Mouse (Mus musculus): ENCODE data around the gene Gm525.
"Not testable (repeated sequence)": the region's sequence is repeated elsewhere in the genome, so short reads cannot be mapped to it uniquely, and the experiment has no call there.

Gm525 gene

DNA sequence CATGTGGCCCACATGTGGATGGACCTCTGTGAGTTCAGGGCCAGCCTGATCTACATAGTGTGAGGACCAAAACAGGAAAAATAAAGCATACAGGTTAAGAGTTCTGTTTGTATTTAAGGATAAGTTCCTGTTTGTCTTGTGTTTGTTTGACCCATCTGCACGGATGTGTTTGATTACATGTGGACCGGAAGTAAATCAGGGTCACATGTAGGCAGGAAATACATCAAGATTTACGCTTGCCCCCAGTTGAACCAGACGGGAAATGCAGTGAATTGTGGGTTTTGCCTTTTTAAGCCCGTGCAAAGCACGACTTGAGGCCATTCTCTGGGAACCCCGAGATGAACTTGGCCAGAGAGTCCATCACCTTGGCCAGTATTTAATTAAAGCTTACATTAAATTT lies 12.3 kb upstream of the Gm525 start:
- DNase-seq (ENCODE audit: low read depth, low spot score): no peak

DNA sequence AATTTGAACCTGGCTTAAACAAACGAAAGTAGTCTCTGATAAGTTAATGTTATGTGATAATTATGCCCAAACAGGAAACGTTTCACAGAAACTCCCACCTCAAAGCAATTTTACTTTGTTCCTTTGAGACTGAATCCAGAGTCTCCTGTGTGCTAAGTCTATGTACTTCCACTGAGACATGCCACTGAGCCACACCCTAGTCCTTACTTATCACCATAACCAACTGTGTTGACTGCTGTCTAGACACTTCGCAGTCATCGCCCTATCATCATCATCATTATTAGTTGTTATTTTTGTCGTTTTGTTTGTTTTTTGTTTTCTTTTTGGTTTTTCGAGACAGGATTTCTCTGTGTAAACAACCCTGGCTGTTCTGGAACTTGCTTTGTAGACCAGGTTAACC lies 9.3 kb upstream of the Gm525 start:
- no peak for DNase-seq (ENCODE audit: low read depth, low spot score)

DNA sequence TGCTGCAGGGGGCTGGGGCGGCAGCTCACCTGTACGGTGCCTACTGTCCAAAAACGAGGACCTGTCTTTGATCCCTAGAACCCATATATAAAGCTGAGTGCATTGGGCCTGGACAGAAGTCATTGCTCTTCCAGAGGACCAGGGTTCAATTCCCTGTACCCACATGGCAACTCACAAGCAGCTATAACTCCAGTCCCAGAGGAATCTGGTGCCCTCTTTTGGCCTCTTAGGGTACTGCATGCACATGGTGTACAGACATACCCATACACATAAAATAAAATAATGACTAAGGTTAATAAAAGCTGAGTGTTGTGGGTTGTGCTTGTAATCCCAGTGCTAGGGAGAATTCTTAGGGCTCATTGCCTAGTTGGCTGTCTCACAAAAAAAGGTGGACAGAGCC lies 8.3 kb upstream of the Gm525 start:
- DNase-seq (ENCODE audit: low read depth, low spot score): no peak

DNA sequence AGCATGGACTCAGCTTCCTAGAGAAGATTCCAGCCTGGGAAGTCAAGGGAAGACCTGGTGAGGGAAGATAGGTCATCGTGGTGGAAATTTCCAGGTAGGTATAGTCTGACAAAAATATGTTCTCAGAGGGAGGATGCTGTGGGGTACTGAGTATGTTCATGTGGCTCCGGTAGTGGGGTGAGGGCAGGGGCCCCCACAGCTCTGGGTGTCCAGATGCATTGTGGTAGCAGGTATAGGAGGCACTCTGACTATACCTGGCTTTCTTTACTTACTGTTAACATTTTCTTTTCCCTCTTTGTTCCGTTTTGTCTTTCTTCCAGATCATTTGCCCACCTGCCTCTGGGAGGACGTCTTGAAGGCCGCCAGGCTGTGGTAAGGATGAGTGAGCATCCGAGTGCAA lies 7.5 kb upstream of the Gm525 start:
- no peak for DNase-seq (ENCODE audit: low read depth, low spot score)

DNA sequence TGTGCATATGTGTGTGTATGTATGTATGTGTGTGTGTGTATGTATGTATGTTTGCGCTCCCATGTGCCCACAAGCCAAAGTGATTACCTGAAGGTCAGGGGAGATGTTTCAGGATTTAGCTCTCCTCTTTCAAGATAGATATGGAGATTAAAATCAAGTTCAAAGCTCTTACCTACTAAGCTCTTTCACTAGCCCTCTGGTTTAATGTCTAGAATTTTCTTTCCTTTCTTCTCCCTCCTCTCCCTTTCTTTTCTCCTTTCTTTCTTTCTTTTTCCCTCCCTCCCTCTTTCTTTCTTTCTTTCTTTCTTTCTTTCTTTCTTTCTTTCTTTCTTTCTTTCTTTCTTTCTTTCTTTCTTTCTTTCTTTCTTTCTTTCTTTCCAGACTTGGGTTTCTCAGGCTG lies 6.9 kb upstream of the Gm525 start, which contains the start of gene Dgke:
TSS of gene Dgke (minus strand) at position 101 of the 400 bp plus-strand sequence.
- DNase-seq (ENCODE audit: low read depth, low spot score): no peak

DNA sequence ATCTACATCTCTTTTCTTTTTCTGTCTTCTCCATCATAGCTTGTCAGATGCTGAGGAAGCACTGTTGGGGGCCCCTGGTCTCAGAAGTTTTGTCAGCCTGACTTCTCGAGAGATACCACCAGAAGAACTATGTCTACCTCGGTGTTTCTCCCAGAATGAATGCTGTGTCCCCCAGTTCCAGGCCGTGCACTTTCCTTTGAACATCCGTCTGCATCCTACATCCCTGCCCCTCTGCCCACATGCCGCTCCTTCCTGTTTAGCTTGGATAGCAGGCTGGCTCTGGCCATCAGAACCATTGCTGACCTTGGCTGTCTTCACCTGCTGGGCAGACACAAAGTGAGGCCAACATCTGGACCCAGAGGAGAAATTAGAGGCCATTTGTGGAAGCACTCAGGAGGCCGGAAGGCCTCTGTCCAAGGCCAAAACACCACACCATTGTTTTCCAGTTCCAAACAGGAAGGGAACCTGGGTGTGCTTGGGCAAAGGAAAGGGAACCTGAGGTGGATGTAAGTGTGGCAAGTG lies 6.3 kb upstream of the Gm525 start:
- DNase-seq (ENCODE audit: low read depth, low spot score): no peak

DNA sequence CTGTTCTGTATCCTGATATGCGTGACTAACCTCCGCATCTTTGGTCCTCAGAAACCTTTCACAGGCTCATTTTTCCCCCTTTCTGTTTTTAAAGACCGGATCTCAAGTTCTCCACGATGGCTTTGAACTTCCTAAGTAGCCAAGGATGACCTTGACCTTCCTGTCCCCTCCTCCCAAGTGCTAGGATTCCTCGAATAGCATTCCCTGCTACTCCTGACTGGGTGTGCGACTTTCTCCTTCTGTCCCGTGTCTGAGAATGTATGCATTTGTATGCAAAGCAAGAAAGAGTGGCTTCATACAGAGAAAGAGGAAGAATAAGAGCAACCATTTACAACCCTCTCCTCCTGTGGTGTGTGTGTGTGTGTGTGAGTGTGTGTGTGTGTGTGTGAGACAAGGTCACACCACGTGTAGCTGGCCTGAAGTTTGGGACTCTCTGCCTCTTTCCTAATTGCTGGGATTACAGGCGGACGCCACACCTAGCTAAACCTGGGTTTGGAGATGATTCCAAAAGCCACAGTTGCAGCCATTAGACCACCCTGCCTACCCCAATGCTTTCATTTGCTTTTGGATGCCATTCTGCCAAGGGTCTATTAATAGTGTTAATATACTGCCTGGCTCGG lies 5.7 kb upstream of the Gm525 start:
- DNase-seq (ENCODE audit: low read depth, low spot score): no peak

DNA sequence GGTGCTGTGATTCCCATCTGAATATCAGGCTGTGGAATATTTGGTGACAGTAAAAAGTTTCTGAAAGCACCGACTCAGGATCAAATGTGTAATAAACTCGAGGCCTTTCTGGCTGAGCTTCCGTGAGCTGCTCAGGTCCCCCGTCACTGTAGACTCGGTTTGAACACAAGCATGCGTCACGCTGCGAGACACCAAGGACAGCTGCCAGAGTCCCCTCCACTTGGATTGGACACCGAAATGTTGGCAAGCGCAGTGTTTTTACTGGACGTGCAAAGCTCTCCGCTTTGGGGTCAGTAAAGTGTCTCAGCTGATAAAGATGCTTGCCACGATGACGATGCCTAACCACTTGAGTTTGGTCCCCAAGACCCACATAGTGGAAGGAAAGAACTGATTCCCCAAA lies 5.0 kb upstream of the Gm525 start:
- DNase-seq (ENCODE audit: low read depth, low spot score): no peak

DNA sequence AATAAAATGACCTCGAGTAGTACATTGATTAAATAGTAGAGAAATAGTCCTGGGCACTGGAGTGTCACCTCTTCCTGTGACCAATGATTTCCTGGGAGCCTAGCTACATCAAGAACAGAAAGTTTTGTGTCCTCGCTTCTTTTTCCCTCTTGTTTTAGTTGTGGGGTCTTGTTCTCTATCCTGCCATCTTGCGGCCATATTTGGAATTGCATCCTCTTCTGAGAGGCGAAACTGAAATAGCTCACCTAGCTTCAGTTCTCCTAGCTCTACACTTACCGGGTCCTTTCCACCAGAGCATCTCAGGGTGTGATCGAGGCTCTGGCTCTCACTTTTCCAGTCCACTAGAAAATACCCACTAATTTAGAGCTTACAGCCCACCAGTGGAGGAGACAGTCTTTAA lies 4.3 kb upstream of the Gm525 start:
- DNase-seq (ENCODE audit: low read depth, low spot score): peak; percentile 27

DNA sequence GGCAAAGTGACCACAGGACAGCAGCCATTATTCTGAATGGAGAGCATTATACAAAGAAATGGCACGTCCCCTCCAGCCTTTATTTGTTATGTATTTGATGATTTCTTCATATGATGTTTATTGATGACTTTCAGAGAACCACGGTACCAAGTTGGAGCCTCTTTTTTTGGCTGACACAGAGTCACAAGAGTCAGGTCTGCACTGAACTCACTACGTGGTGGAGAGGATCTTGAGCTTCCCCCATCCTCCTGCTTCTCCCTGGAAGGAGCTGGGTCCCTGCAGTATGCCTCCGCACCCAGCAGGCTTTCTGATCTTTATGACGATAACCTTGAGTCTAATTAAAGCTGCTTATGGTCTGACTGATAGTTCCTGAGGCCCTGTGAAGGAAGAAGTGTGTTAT lies 2.1 kb upstream of the Gm525 start:
- DNase-seq (ENCODE audit: low read depth, low spot score): no peak

DNA sequence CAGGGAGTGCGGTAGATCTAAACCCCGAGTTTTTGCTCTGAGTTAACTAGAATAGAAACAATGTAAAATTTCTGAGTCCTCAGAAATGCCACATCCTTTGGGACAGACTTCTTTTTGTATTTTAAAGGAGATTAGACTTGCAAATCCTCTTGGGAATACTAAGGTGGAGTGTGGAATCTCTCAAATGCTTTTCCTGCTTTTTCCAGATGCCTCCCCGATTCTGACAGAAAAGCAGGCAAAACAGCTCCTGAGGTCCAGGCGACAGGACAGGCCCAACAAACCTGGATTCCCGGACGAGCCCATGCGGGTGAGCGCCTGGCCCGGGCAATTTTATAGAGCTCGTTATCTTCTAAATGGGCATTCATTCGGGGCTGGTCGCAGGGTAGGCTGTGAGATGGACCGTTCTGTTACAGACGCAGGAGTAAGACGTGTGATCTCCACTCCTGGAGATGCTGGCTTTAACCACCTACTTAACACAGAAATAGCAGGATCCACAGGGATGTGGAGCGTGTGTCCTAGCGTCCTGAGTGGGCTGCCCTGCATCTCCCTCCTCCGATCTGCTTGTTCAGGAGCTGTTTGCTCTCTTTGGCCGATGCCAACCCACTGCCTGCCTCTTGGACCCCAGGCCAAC lies 1.3 kb downstream of the Gm525 start:
- DNase-seq (ENCODE audit: low read depth, low spot score): no peak

DNA sequence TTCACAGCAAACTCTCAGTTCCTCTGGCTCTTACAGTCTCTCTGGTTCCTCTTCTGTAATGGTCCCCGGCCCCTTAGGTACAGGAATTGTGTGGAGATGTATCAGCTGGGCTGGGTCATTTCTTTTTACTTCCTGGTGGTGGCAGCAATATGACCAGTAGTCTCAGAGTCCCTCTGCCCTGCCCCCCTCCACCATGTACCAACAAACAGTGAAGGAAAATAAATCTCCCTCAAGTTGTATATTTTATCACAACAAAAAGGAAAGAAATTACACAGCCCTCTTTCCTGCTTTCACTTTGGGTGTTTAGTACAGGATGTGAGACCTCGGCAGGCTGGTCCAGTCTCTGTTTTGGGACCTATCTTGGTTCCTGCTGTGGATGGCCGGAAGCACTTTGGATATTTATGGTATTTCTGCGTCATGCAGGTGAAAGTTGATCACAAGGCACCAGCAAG lies 2.8 kb downstream of the Gm525 start:
- no peak for DNase-seq (ENCODE audit: low read depth, low spot score)

DNA sequence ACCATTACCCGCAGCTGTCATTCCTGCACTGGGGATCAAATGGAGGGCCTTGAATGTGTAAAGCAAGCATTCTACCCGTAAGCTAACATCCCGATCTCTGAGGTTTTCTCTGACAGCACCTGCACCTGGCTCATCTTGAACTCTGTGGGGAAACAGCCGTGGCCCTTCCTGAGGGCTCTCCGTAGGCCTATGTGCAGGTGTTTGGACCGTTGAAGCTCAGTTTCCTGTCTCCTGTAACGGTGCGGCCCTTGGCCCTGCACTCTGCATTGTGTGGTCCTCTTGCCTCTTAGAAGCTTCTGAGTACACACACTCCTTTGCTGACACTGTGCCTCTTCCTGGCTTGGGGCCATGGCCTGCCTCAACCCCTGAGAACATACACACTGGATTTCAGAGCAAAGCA lies 4.0 kb downstream of the Gm525 start:
- no peak for DNase-seq (ENCODE audit: low read depth, low spot score)

DNA sequence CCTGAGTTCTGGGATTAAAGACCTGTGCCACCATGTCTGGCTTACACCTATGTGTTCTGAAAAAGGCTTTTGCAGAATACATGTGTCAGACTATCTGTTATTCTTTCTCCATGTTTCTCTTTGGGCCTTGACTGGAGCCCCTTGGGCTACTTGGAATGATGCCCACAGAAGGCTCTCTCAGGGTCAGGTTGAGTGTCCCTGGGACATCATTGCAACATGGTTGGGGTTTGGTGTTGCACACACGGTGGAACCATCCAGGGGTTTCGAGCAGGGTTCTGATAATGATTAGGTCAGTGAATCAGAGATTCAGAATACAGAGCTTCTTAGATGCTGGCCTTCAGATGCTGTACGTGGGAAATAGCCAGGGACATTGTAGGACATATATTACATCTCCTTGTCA lies 4.7 kb downstream of the Gm525 start:
- DNase-seq (ENCODE audit: low read depth, low spot score): no peak

DNA sequence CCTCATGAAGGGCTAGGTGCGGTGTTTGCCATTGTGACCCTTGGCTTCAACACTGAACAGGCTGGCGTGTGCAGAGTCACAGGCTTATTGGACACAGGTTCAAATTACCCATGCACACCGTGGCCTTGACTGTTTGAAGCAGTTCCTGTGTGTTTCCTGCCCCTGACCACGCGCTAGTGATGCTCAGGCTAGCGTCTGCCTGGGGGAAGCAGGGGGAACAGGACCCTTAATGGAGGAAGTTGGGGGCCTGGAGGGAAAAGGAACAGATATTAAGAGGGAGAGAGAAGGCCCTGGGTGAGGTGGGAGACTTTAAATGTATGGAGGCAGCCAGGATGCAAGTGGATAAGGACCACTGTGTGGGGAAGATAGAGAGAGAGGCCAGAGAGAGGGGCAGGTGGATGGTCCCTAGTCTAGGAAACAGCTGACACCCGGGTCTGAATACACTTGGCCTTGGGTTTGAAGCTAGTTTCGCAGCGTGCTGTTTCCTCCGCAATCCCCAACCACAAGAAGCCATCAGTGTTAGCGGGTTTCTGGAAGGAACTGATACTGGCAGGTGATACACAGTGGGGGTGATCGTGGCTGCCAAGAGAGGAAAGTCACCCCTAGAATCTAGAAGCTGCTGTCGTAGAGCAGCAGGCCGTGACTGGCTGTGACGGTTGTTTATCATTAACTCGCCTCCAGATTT lies 5.5 kb downstream of the Gm525 start:
- DNase-seq (ENCODE audit: low read depth, low spot score): no peak

DNA sequence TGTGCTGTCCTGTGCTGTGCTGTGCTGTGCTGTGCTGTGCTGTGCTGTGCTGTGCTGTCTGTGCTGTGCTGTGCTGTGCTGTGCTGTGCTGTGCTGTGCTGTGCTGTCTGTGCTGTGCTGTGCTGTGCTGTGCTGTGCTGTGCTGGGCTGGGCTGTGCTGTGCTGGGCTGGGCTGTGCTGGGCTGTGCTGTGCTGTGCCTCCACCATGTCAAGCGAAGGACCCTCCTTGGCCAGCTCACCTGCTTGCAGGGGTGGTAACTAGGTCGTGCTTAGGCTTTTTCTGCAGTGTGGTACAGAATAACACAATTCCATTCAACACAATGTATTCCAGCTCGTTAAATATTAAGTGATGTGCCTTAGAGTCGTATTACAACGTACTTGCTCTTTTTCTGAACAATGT lies 8.3 kb downstream of the Gm525 start:
- DNase-seq (ENCODE audit: low read depth, low spot score): not testable (repeated sequence)

DNA sequence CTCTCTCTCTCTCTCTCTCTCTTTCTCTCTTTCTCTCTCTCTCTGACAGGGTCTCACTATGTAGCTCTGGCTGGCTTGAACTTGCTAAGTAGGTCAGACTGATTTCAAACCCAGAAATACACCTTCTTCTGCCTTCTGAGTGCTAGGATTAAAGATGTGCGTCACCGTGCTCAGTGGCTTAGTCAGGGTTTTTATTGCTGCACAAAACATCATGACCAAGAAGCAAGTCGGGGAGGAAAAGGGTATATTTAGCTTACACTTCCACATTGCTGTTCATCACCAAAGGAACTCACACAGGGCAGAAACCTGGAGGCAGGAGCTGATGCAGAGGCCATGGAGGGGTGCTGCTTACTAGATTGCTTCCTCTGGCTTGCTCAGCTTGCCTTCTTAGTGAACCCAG lies 9.1 kb downstream of the Gm525 start:
- not testable (repeated sequence) for DNase-seq (ENCODE audit: low read depth, low spot score)

DNA sequence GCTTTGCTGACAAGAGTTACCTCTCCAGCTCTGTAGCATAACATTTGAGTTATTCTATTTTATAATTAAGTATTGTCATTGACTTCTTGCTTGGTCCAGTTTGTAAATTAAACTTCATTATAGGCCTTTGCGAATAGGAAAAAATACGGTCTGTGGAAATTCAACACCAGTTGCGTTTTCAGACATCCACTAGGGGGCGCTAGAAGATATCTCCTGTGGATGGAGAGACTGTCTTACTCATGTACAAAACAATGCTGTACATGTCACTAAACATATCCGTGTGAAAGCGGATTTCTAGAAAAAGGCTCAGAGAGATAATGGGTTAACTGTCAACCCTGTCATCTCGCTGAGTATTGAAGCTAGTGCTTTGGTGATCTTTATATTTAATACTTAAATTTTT lies 11.0 kb downstream of the Gm525 start:
- no peak for DNase-seq (ENCODE audit: low read depth, low spot score)

DNA sequence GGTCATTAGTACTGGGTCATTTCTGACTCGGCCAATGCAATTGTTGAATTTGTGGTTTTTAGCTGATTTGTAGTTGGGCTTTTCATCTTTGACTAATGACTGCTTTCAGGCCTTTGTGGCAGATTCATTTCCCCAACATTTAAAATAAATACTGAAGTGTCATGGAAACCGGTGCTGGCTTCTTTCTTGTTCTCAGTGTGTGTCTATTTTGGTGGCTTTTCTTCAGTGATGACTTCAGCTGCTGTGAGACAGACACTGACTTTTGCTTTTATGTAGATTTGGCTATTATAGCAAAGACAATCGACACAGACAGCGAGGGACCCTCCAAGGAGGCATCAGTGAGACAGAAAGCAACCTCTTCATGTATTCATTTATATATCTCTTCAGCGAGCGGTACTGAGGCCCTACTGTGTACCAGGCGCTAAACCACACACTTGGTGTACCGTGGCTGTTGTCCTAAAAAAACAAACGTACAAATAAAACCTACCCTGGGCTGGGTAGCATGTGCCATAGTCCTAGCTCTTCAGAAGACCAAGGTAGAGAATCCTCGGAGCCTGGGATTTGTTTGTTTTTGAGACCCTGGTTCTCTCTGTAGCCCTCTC lies 12.7 kb downstream of the Gm525 start:
- DNase-seq (ENCODE audit: low read depth, low spot score): no peak

DNA sequence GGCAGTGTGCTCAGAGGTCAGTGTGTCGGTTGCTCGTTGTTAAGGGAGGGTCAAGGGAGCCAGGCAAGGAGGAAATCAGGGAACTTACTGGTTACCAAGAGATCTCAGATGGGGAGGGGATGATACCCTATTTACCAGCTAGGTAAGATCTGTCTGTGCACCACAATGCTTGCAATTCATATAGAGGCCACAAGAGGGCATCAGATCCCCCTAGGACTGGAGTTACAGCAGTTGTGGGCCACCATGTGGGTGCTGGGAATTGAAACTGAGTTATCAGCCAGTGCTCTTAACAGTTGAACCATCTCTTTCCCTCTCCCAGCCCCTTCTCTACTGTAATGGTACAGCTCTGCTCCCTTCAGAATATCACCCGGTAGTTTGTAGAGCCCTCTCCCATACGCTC lies 15.1 kb downstream of the Gm525 start:
- DNase-seq (ENCODE audit: low read depth, low spot score): no peak

DNA sequence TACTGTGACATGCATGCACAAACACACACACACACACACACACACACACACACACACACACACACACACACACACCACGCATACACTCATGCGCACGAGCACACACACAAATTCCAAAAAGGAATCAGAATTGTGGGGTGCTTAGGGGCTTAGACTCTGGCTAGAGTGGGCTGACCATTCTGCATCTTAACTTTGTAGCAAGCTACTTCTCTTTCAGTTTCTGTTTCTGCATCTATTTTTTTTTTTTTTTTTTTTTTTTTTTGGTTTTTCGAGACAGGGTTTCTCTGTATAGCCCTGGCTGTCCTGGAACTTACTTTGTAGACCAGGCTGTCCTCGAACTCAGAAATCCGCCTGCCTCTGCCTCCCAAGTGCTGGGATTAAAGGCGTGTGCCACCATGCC lies 16.7 kb downstream of the Gm525 start:
- DNase-seq (ENCODE audit: low read depth, low spot score): not testable (repeated sequence)

DNA sequence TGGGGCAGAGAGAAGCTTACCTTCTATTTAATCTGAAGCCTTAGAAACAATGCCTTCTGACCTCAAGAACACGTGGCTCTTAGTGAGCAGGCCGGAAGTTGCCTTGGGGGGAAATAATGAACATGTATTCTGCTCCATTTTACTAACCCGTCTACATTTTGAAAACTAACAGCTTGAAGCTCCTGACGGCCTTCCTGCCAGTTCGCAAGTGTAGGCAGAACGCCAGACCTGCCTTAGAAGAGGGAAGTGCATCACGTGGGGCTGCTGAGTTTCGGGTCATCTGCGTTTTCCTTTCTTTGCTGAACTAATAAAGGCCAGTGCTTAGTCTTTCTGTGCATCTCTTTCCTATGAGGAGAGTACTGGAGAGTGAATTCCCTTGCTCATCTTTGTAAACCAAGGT lies 19.1 kb downstream of the Gm525 start:
- DNase-seq (ENCODE audit: low read depth, low spot score): no peak

DNA sequence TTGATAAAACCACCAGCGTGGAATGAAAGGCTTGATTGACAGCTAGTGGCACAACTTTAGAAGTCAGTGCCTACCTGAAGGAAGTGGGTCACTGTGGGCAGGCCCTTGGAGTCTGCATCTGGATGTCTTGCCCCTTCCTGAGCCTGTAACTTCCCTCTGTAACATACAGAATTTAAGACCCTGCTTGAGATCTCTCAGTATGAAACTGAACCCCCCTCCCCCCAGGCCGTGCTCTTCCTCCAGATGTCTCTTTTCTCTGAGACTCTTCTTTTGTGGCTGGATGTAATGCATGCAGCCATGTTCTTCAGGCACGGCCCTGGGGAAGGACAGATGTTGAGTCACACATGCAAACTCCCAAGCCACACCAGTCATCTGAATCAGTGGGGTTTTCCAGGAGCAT lies 21.7 kb downstream of the Gm525 start:
- no peak for DNase-seq (ENCODE audit: low read depth, low spot score)

All from embryo, embryonic 11.5 days (tissue).